Mouse (Mus musculus): Measurements from ENCODE around the gene AY358078.
"Not testable (repeated sequence)": the region's sequence is repeated elsewhere in the genome, so short reads cannot be mapped to it uniquely, and the experiment has no call there.

Gene AY358078

DNA sequence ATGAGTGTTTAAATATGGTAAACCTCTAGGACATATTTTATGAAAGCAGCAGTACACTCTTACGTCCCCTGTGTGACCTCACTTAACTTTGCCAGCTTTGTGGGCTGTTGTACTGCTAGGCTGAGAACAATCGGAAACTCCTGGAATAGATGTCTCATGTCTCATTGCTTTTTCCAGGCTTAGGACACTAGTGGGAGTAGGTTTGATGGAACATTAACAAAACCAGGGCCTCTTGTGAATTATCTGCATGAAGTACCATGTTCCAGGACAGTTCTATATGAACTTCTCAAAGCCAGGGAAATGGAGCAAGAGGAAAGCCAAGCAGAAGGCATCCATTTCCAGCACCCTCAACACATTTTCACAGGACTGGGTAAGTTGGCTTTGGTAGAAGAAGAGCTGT is at the start of gene AY358078:
TSS of gene AY358078 (plus strand) at position 301 of the 400 bp plus-strand sequence.
- DNase-seq = no peak

DNA sequence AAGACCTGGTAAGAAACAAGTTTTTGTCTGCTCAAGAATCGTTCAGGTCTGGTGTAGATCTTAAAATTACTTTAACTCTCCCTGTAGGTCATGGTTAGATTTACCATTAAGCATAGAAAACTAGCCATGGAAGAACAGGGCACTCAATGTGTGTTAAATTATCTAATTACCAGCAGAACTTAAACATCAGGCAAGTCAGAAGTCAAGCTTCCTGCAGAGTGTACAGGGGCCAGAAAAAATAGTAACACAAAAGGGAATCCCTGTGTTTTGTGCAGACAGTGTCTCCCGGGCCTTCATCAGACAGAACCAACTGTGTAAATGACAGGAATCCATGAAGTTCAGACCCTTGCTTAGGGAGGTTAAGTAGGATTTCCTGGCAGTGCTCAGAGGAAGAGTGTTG is 43.9 kb upstream of the AY358078 start:
- no peak for DNase-seq

DNA sequence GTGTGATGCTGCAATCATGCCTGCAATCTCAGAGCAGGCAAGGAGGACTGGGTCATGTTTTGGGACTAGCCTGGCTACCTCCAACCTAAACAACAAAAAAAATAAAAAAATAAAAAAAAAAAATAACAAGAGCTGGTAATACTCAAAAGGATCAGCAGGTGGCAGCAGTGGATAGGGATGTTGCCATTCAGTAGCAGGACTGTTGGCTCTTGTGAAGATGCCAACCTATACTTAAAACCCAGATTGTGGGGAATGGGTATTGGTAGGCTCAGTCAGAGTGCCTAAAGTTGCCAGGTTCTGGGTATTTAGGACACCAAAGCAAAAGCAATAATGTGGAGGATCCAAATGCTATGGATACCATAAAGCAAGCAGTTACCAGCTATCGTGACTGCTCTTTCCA is 28.5 kb upstream of the AY358078 start:
- not testable (repeated sequence) for DNase-seq

DNA sequence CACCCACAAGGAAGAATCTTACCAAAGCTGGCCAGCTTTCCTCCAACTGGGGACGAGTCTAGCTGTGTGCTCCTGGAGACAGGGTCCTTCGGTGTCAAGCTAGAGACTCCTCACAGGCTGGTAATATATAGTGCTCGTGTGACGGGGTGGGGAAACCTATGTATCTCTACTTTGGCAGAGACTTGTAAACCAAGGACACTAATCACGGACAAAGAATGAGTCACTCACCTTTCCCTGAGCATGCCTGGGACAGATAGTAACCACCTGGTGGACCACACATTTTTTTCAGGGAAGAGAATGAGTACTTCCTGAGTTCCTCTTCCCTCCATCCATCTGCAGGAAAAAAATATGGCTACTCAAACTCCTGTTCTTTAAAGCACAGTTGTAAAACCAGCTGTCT is 26.4 kb upstream of the AY358078 start, which contains the start of gene Ang4:
TSS of gene Ang4 (minus strand) at position 101 of the 400 bp plus-strand sequence.
- no peak for DNase-seq

DNA sequence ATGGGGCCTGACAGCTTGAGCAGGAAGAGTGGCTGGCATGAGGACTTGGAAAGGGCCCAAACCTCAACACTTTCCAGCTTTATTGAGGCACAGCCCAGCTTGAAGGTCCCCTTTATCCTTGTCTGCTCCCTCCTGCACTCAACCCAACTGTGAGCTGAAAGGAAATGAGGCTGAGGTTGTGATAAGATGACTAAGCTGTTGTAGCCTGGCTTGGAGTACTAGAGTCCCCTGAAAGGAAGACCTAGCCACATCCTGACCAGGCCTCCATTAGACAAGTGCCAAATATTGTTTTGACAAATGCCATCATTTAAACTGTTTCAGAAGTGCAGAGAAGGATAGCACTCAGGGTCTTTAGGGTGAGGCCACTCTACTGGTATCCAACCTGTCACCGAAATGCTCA is 22.1 kb upstream of the AY358078 start:
- no peak for DNase-seq

DNA sequence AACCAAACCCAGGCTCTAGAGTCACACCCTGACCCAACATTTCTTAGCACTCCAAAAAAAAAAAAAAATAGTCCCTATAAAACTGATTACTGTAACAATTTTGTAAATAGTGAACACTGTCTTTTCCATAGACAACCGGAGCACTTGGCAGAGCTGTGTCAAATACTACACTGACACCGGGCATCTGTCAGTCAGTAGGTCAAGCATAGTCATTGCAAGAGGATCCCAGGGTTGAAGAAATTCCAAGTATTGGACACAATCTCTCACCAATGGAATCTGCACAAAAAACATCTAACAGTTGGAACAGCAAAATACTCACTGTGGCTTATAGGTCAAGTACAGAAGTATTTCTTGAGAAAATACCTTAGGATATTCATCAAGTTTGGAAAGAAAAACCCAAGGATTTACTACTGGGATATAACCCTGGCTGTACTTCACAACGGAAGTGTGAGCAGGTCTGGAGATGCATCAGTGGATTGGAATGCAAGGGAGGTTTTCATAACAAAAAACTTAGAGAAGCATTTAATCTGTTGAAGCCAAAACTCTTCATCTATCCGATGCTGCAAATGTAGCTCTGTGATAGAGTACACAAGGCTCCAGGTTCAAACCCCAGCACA is 20.9 kb upstream of the AY358078 start:
- DNase-seq = no peak

DNA sequence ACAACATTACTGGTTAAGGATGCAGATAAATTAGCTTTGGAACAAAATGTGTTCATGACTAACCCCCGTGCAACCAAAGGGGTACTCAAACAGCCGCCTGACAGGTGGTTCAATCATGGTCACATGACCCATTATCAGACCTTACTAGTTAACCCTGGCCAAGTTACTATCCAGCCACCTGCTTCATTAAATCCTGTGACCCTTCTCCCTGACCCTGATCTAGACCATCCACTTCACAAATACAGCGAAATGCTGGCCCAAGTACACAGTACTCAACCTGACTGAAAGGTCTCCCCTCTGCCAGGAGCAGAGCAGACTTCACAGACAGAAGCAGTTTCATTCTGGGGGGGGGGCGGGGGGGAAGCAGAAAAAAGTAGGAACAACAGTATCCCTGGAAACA is 13.5 kb upstream of the AY358078 start:
- DNase-seq = no peak

DNA sequence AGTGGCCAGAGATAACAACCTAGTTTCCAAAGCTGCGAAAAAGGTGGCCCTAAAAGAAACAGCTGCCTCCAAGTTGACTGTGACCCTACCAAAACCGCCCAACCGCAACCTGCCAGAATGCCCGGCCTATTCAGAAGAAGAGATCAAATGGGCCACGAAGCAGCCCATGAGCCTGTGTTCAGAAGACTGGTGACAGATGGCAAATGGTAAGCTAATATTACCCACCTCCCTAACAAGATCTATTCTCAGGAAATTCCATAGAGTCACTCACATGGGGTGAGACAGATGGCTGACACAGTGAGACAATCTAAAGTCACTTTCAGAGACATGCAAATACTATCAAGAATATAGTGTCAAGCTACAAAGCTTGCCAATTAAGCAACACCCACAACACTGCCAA is 12.8 kb upstream of the AY358078 start:
- no peak for DNase-seq

DNA sequence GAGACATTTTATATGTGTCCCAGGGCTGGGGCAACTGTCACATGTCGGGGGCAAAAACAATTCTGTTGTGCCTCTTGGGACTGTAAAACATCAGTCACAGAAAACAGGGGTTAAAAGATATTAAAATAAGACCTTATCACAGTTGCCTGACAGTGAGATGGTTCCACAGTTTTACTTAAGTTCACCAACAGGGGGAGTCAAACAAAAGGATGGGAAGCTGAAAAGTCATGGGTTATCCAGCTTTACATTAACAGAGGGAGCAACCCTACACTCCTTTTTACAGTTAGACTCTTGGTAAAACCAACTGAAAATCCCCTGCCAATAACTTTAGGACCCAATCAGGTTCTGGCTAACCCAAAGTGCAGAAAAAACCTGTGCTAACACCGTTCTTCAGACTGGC is 10.7 kb upstream of the AY358078 start:
- no peak for DNase-seq

DNA sequence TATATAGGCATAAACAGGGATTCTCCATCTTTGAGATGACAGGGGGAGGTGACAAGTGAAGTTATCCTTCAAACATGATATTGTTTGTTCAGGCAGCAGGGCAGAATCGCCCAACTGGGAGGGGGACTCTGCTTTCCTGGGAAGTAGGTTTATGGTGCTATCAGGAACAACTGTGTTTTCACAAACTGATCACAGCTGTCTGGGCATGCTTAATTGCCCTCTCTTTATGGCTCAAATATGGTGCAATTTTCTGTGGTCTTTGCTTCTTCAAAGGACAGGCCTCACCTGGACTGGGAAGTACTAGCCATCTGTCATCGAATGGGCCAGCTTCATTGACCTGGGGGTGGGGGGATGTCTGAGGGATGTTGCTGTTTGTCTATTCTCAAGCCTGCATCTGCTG is 5.7 kb upstream of the AY358078 start:
- no peak for DNase-seq

DNA sequence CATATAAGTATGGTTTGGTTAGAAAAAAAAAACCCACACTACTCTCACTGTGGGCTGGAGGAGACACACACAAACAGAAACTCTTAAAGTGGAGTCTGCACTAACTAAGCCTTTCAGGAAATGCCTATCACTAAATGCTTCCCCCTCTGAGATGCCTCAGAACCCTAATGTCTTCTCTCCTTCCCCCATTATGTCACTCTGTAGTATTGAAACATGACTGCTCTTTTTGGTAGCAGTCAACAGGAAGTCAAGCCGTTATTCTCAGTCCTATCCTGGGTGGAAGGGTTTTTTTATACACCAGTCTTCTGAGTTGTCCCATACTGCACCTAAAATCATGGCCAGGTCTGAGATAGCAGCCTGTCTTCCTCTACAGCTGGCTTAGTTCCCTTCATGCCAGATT is 26.8 kb downstream of the AY358078 start:
- DNase-seq = no peak

DNA sequence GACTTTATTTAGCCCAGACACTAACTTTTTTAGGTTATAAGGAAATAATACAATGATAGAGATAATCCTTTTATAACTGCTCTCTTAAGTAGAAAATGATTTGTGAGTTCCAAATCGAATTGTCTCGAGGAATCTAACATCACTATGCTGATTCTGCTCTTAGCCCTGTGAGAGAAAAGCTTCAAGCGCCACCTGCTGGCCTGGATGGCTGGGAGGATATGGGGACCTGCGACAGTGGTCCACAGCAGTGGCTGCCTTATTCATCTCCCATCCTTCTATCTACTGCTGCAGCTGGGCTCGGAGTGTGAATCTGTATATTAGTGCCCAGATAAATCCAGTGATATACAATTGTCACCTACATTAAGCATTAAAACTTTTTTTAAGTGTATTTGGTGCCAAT is 28.0 kb downstream of the AY358078 start:
- peak; percentile 7 for DNase-seq

DNA sequence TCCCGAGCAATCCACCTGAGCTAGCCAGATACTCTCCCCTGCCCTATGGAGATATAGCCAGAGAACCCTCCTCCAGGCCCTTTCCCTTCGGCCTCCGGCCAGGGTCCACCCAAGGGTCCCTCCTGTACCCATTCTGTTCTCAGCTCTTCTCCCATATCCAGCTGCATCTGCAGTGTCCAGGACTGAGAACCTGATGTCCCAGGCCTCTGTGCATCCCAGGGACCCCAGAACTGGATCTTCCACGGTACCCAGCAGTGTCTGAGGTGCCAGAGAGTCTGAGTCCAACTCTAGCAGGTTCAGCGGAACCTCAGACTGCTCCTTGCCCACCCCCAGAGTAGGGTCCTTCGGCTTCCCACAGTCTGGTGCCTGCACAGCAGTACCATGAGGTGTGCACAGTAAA is 29.3 kb downstream of the AY358078 start:
- no peak for DNase-seq

DNA sequence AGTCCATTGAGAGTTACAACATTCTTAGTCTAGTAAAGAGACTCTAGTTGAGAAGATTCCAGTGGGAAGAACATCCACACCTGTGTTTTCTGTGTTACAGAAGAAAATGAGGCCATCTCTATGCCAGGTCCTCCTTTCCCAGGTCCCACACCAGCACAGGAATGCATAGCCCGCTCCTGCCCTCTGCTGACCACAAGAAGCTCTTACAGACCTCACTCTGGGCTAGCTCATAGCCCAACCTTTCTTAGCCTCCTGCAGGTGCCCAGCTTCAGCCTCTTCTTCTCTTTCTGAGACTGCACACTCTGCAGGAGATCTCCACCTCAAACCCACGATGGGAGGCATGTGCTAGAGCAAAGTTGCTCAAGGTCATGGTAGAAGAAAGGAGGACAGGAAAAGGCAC is 38.6 kb downstream of the AY358078 start:
- DNase-seq = not testable (repeated sequence)

DNA sequence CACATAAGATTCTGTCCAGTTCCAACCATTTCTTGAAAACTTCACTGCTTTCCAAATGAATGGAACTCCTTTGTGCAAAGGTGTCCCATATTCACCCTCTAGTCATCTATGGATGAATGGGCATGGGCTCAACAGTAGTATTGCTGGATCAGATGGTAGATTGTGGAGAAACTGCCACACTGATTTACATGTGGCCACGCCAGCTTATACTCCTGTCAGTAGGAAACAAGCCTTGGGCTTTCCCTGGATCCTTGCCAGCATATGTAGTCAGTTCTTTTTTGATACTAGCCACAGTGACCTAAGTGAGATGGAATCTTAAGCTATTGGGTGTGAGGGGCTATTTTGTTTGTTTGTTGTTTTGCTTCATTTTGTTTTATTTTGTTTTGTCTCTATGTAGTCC is 42.4 kb downstream of the AY358078 start:
- no peak for DNase-seq

DNA sequence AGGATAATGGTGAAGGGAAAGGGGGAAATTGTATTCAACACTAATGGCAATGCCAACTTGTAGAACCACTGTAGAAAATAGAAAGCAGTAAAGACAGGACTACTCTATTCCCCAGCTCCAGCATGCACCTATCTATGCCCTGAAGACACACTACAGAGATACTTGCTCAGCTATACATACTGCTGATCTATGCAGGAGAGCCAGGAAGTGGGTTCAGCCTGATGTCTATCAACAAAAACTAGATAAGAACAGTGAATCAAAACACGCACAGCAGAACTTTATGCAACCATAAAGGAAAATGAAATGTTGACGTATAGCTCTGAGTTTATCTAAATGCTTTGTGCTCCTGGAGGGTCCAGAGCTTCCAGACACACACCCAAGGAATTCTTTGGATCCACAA is 42.9 kb downstream of the AY358078 start:
- DNase-seq = no peak

DNA sequence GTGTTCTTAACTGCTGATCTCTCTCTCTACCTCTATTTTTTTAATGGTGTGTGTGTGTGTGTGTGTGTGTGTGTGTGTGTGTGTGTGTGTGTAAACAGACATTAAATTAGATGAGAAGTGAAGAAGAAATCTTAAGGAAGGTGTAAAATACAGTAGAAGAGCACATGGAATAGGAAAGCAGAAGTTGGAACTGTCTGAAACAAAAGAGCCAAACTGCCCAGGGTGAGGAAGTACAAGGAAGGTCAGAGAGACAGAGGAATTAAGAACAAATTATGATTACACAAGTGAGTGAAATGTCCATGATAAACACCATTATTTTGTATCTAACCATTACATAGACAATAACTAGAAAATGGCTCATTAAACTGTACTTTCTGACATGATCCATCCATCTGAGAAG is 44.0 kb downstream of the AY358078 start:
- DNase-seq = no peak

DNA sequence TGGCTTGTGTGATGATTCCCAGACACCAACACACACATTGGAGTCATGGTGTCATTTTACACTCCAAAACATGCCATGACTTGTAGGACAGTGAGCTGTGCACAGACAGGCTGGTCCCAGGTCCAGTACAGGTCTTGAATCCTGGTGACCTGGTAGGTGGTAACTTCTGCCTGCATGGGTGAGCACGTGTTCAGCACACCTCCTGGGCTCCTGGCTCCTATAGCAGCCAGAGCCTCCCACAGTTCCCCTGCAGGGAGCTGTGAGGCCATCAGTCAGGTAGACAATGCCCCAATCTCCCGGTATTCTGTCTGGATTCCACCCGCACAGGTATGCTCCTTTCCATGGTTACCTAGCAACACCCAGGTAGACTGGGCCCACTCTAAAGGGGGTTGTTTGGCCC is 46.7 kb downstream of the AY358078 start:
- no peak for DNase-seq

DNA sequence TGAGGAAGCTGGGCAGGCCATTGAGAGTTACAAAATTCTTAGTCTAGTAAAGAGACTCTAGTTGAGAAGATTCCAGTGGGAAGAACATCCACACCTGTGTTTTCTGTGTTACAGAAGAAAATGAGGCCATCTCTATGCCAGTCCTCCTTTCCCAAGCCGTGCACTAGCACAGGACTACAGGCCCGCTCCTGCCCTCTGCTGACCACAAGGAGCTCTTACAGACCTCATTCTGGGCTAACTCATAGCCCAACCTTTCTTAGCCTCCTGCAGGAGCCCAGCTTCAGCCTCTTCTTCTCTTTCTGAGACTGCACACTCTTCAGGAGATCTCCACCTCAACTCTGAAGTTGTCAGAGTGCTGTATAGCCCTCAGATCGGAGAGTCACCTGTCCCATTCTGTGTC is 51.2 kb downstream of the AY358078 start:
- peak; percentile 6 for DNase-seq

DNA sequence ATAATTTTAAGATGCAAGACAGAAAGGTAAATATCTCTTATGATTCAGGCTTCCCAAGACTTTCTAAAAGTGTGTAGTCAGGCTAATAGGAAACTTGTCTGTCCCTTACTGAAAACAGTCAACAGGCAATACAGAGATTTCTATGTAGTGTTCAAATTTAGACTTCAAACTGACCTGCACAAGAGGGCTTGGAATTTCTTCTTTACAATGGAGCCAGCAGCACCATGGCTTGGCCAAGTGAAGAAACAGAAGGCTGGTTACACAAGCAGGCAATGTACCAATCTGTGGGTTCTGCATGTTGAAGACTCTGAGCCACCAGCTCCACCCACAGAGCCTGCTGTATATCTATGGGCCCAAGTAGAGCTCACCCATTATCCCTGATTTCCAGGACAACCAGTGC is 53.6 kb downstream of the AY358078 start, which contains the start of gene Ear6:
TSS of gene Ear6 (plus strand) at position 301 of the 400 bp plus-strand sequence.
- DNase-seq = no peak

DNA sequence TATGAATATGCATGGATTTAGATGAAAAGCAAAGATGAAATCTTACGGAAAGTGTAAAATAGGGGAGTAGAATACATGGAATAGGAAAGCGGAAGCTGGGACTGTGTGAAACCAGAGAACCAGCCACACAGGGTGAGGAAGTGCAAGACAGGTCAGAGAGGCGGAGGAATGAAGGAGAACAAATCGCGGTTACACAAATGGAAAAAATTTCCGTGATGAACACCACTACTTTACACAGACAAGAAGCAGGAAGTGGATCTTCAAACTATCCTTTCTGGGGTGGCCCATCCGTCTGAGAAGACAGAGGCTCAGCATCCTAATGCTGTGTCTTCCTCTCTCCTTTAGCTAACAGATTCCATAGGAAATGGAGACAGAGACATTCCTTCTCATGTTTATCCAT is 55.4 kb downstream of the AY358078 start:
- DNase-seq = not testable (repeated sequence)

DNA sequence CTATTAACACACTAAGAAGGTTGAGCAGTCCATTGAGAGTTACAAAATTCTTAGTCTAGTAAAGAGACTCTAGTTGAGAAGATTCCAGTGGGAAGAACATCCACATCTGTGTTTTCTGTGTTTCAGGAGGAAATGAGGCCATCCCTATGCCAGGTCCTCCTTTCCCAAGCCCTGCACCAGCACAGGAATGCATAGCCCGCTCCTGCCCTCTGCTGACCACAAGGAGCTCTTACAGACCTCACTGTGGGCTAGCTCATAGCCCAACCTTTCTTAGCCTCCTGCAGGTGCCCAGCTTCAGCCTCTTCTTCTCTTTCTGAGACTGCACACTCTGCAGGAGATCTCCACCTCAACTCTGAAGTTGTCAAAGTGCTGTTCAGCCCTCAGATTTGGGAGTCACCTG is 63.8 kb downstream of the AY358078 start:
- DNase-seq = peak; percentile 12

DNA sequence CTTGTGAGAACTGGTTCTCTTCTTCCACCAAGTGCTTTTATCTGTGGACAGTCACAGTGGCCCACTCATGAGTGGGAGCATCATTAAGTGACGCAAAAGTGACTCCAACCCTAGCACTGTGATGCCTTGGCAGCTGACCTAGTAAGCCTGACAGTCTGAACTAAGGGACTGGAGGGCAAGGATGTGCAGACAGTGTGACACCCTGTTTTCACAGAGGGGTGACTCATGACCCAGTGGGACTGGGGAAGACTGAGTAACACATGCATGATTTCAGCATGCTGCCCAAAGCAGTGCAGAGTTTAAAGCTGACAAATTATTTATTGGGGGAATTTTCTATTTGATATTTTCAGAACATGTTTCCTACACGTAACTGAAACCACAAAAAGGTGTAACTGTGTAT is 70.9 kb downstream of the AY358078 start:
- no peak for DNase-seq

DNA sequence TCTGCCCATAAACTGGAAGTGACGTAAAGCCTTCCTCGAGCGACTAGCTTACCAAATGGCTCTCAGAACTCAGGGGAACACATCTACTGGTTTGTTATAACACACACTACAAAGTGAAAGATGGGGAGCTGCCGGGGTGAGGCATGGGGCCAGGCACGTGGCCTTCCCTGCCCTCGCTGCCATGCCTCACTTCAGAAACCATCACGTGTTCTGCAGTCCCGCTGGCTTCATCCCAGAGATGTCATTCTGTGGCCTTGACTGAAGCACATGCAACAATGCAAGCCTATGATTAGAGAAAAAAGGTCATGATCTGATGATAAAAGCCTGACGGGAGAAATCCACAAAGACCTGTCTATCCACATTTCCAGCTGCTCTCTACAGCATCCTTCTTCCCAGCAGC is 71.9 kb downstream of the AY358078 start:
- no peak for DNase-seq

Measured in right cerebral cortex, postnatal 14 days (tissue).